Mouse (Mus musculus): Measurements from ENCODE around the gene Bud13. TPM values are rescaled to one million over a fixed set of nuclear protein-coding genes. Genes with fewer than 3 reads are reported as not detected.

Bud13 gene
- polyA plus RNA-seq, 1 experiment from 2014 or later = 26.4 TPM

DNA sequence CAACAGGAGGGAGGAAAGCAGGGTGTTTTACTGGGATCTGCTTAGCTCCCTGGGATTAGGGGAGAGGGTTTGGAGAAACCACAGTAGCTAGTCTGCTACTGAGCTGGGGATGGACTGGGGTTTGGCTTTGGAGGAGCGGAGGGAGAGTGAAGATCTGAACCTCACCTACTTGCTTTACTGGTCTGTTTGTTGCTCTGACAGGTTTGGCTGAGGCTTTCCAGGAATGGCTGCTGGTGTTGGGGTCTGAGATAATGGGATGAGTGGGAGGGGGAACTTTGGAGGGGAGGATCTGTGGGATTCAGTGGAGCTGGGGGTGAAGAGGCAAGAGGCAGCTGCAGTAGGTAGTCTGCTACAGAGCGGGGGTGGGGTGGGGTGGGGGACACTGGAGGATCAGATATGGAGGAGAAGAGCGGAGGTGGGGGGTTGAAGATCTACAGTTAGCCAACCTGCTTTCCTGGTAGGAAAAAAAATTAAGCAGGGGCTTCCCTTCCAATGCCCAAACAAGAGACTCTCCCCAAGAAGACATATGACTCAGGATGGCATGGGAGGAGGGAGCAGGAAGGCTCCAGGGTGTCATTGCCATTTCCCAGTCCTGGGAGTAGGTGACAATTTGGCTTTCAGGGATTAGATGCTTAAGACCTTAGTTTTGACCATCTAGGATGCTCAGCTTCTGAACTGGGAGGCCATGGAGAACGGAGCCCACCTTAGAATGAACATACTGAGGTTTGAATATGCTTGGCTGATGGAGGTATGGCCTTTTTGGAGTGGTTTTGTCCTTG, 63.3 kb downstream of the Bud13 start:
- no peaks in the 10 kb centered on the region for H3K9me3 ChIP-seq
- no peak for ATAC-seq (ENCODE audit: borderline replicate concordance, extremely low read depth, low FRiP score, low TSS enrichment)
- no peak overlapping the region for H3K9ac ChIP-seq
- no peaks in the 10 kb centered on the region for H3K36me3 ChIP-seq
- WGBS = 77% methylated on average over 4 of the region's 4 CpGs
- no peak overlapping the region for H3K4me2 ChIP-seq
- H3K4me1 ChIP-seq = peaks cover 4% of the 10 kb centered on the region
- no peak overlapping the region for H3K4me3 ChIP-seq
- 0 out of 2 replicates have a peak, but pooled peaks cover 6% of the 10 kb centered on the region for H3K27me3 ChIP-seq
- no peak overlapping the region for H3K27ac ChIP-seq

Other genes starting within 250 kb of the Bud13 start
- gene Apoa1, start 54.4 kb upstream of the Bud13 start, polyA plus RNA-seq (2015; fragmentation: Nextera tagmentation; extraction: Ambion mirVana) = 6.6 and 29.8 TPM in 2 replicates
- not detected in 2 replicates for gene Apoc3, start 47.4 kb upstream of the Bud13 start, polyA plus RNA-seq (2015; fragmentation: Nextera tagmentation; extraction: Ambion mirVana)
- 0.31 TPM in 1 of 2 replicates, not detected in the other for gene Apoa4, start 42.3 kb upstream of the Bud13 start, polyA plus RNA-seq (2015; fragmentation: Nextera tagmentation; extraction: Ambion mirVana)
- gene Apoa5, start 14.4 kb upstream of the Bud13 start, polyA plus RNA-seq (2015; fragmentation: Nextera tagmentation; extraction: Ambion mirVana) = not detected in 2 replicates
- gene Zpr1, start 9.9 kb upstream of the Bud13 start, polyA plus RNA-seq (2015; fragmentation: Nextera tagmentation; extraction: Ambion mirVana) = 51.0 and 53.8 TPM in 2 replicates
- gene 4931429L15Rik, start 37.0 kb downstream of the Bud13 start, polyA plus RNA-seq (2015; fragmentation: Nextera tagmentation; extraction: Ambion mirVana) = not detected in 2 replicates

Measured in lung, embryonic 15.5 days (tissue).